Mouse (Mus musculus): ENCODE data around the gene Ints6. TPM values are rescaled to one million over a fixed set of nuclear protein-coding genes. Genes with fewer than 3 reads are reported as not detected.
"Not testable (repeated sequence)": the region's sequence is repeated elsewhere in the genome, so short reads cannot be mapped to it uniquely, and the experiment has no call there.

Ints6 gene
- polyA plus RNA-seq, 1 experiment from 2014 or later, result 11.9 TPM

- Histone ChIP-seq H3K4me1 (ENCODE audit: control insufficient read depth, low read depth, low read length) (no peaks in the 10 kb centered on the region), H3K4me3 (ENCODE audit: low read depth, low read length) (no peak overlapping the region), H3K36me3 (ENCODE audit: control insufficient read depth, insufficient read depth) (no peaks in the 10 kb centered on the region), H3K9ac (ENCODE audit: low read depth, low read length) (no peak overlapping the region), H3K9me3 (replicated peaks; ENCODE audit: control insufficient read depth, low read length) (no peaks in the 10 kb centered on the region), H3K27ac (ENCODE audit: low read length) (no peak overlapping the region), H3K27me3 (ENCODE audit: control insufficient read depth, insufficient read depth, low read depth, low read length) (no peaks in the 10 kb centered on the region), H3K4me2 (ENCODE audit: low read depth, low read length) (no peak overlapping the region)
- ATAC-seq (ENCODE audit: low read depth), result no peak
- 42% methylated on average over 3 of the region's 3 CpGs for WGBS (ENCODE audit: insufficient replicate concordance)
Observed at GRCm38 (mm10) chr14:62650376-62650775, 110.6 kb downstream of the Ints6 start.

- Histone ChIP-seq H3K9me3 (replicated peaks; ENCODE audit: control insufficient read depth, low read length) (no peaks in the 10 kb centered on the region), H3K4me3 (ENCODE audit: low read depth, low read length) (no peak overlapping the region), H3K27me3 (ENCODE audit: control insufficient read depth, insufficient read depth, low read depth, low read length) (no peaks in the 10 kb centered on the region), H3K4me1 (ENCODE audit: control insufficient read depth, low read depth, low read length) (no peaks in the 10 kb centered on the region), H3K4me2 (ENCODE audit: low read depth, low read length) (no peak overlapping the region), H3K27ac (ENCODE audit: low read length) (no peak overlapping the region), H3K9ac (ENCODE audit: low read depth, low read length) (no peak overlapping the region), H3K36me3 (ENCODE audit: control insufficient read depth, insufficient read depth) (no peaks in the 10 kb centered on the region)
- ATAC-seq (ENCODE audit: low read depth), result no peak
- WGBS (ENCODE audit: insufficient replicate concordance), result 67% methylated on average over 6 of the region's 6 CpGs
Observed at GRCm38 (mm10) chr14:62648405-62648804, 112.6 kb downstream of the Ints6 start.

GRCm38 (mm10) chr14:62642368-62642767 is 118.6 kb downstream of the Ints6 start:
- not testable (repeated sequence) for H3K36me3 ChIP-seq (ENCODE audit: control insufficient read depth, insufficient read depth); ATAC-seq (ENCODE audit: low read depth); H3K4me2 ChIP-seq (ENCODE audit: low read depth, low read length); H3K4me1 ChIP-seq (ENCODE audit: control insufficient read depth, low read depth, low read length); H3K27ac ChIP-seq (ENCODE audit: low read length); H3K9me3 ChIP-seq (replicated peaks; ENCODE audit: control insufficient read depth, low read length); H3K4me3 ChIP-seq (ENCODE audit: low read depth, low read length); H3K9ac ChIP-seq (ENCODE audit: low read depth, low read length); H3K27me3 ChIP-seq (ENCODE audit: control insufficient read depth, insufficient read depth, low read depth, low read length)
- 51% methylated on average over 6 of the region's 7 CpGs for WGBS (ENCODE audit: insufficient replicate concordance)

- Histone ChIP-seq H3K9me3 (replicated peaks; ENCODE audit: control insufficient read depth, low read length) (no peaks in the 10 kb centered on the region), H3K4me3 (ENCODE audit: low read depth, low read length) (no peak overlapping the region), H3K9ac (ENCODE audit: low read depth, low read length) (no peak overlapping the region), H3K27me3 (ENCODE audit: control insufficient read depth, insufficient read depth, low read depth, low read length) (no peaks in the 10 kb centered on the region), H3K4me1 (ENCODE audit: control insufficient read depth, low read depth, low read length) (no peaks in the 10 kb centered on the region), H3K4me2 (ENCODE audit: low read depth, low read length) (no peak overlapping the region), H3K27ac (ENCODE audit: low read length) (no peak overlapping the region), H3K36me3 (ENCODE audit: control insufficient read depth, insufficient read depth) (no peaks in the 10 kb centered on the region)
- ATAC-seq (ENCODE audit: low read depth), result no peak
- WGBS (ENCODE audit: insufficient replicate concordance), result 62% methylated on average over 4 of the region's 4 CpGs
Observed at GRCm38 (mm10) chr14:62640396-62640795, 120.6 kb downstream of the Ints6 start.

GRCm38 (mm10) chr14:62639551-62639950 is 121.4 kb downstream of the Ints6 start:
- Histone ChIP-seq H3K27me3 (ENCODE audit: control insufficient read depth, insufficient read depth, low read depth, low read length) (no peaks in the 10 kb centered on the region), H3K4me2 (ENCODE audit: low read depth, low read length) (no peak overlapping the region), H3K4me3 (ENCODE audit: low read depth, low read length) (no peak overlapping the region), H3K9ac (ENCODE audit: low read depth, low read length) (no peak overlapping the region), H3K27ac (ENCODE audit: low read length) (no peak overlapping the region), H3K4me1 (ENCODE audit: control insufficient read depth, low read depth, low read length) (no peaks in the 10 kb centered on the region), H3K9me3 (replicated peaks; ENCODE audit: control insufficient read depth, low read length) (no peaks in the 10 kb centered on the region), H3K36me3 (ENCODE audit: control insufficient read depth, insufficient read depth) (no peaks in the 10 kb centered on the region)
- ATAC-seq (ENCODE audit: low read depth), result no peak
- 59% methylated on average over 5 of the region's 5 CpGs for WGBS (ENCODE audit: insufficient replicate concordance)

GRCm38 (mm10) chr14:62639111-62639510 is 121.9 kb downstream of the Ints6 start:
- Histone ChIP-seq H3K36me3 (ENCODE audit: control insufficient read depth, insufficient read depth) (no peaks in the 10 kb centered on the region), H3K9me3 (replicated peaks; ENCODE audit: control insufficient read depth, low read length) (no peaks in the 10 kb centered on the region), H3K9ac (ENCODE audit: low read depth, low read length) (no peak overlapping the region), H3K4me3 (ENCODE audit: low read depth, low read length) (no peak overlapping the region), H3K27ac (ENCODE audit: low read length) (no peak overlapping the region), H3K4me2 (ENCODE audit: low read depth, low read length) (no peak overlapping the region), H3K4me1 (ENCODE audit: control insufficient read depth, low read depth, low read length) (no peaks in the 10 kb centered on the region), H3K27me3 (ENCODE audit: control insufficient read depth, insufficient read depth, low read depth, low read length) (no peaks in the 10 kb centered on the region)
- ATAC-seq (ENCODE audit: low read depth), result no peak
- WGBS (ENCODE audit: insufficient replicate concordance), result 44% methylated on average over 6 of the region's 6 CpGs

- 59% methylated on average over 6 of the region's 6 CpGs for whole genome bisulfite sequencing (ENCODE audit: insufficient replicate concordance)
- Histone ChIP-seq H3K9me3 (replicated peaks; ENCODE audit: control insufficient read depth, low read length) (no peaks in the 10 kb centered on the region), H3K4me2 (ENCODE audit: low read depth, low read length) (no peak overlapping the region), H3K9ac (ENCODE audit: low read depth, low read length) (no peak overlapping the region), H3K27me3 (ENCODE audit: control insufficient read depth, insufficient read depth, low read depth, low read length) (no peaks in the 10 kb centered on the region), H3K4me3 (ENCODE audit: low read depth, low read length) (no peak overlapping the region), H3K4me1 (ENCODE audit: control insufficient read depth, low read depth, low read length) (no peaks in the 10 kb centered on the region), H3K36me3 (ENCODE audit: control insufficient read depth, insufficient read depth) (no peaks in the 10 kb centered on the region), H3K27ac (ENCODE audit: low read length) (no peak overlapping the region)
- no peak for ATAC-seq (ENCODE audit: low read depth)
Observed at GRCm38 (mm10) chr14:62638345-62638702, 122.6 kb downstream of the Ints6 start.

- no peak overlapping the region for H3K9ac ChIP-seq (ENCODE audit: low read depth, low read length)
- H3K9me3 ChIP-seq (replicated peaks; ENCODE audit: control insufficient read depth, low read length), result no peaks in the 10 kb centered on the region
- 25% methylated on average over 9 of the region's 9 CpGs for WGBS (ENCODE audit: insufficient replicate concordance)
- H3K4me2 ChIP-seq (ENCODE audit: low read depth, low read length), result no peak overlapping the region
- H3K27ac ChIP-seq (ENCODE audit: low read length), result no peak overlapping the region
- no peaks in the 10 kb centered on the region for H3K36me3 ChIP-seq (ENCODE audit: control insufficient read depth, insufficient read depth)
- H3K4me1 ChIP-seq (ENCODE audit: control insufficient read depth, low read depth, low read length), result no peaks in the 10 kb centered on the region
- H3K4me3 ChIP-seq (ENCODE audit: low read depth, low read length), result no peak overlapping the region
- ATAC-seq (ENCODE audit: low read depth), result no peak
- H3K27me3 ChIP-seq (ENCODE audit: control insufficient read depth, insufficient read depth, low read depth, low read length), result no peaks in the 10 kb centered on the region
Observed at GRCm38 (mm10) chr14:62637436-62638344, 123.3 kb downstream of the Ints6 start.

- Histone ChIP-seq H3K4me1 (ENCODE audit: control insufficient read depth, low read depth, low read length) (no peaks in the 10 kb centered on the region), H3K9me3 (replicated peaks; ENCODE audit: control insufficient read depth, low read length) (no peaks in the 10 kb centered on the region), H3K9ac (ENCODE audit: low read depth, low read length) (no peak overlapping the region), H3K27me3 (ENCODE audit: control insufficient read depth, insufficient read depth, low read depth, low read length) (no peaks in the 10 kb centered on the region), H3K36me3 (ENCODE audit: control insufficient read depth, insufficient read depth) (no peaks in the 10 kb centered on the region), H3K4me3 (ENCODE audit: low read depth, low read length) (no peak overlapping the region), H3K4me2 (ENCODE audit: low read depth, low read length) (no peak overlapping the region), H3K27ac (ENCODE audit: low read length) (no peak overlapping the region)
- 64% methylated on average over 5 of the region's 5 CpGs for WGBS (ENCODE audit: insufficient replicate concordance)
- ATAC-seq (ENCODE audit: low read depth), result no peak
Observed at GRCm38 (mm10) chr14:62627951-62628350, 133.0 kb downstream of the Ints6 start.

Measured in liver, embryonic 16.5 days (tissue).